Mouse (Mus musculus): ENCODE measurements at regions not wholly inside any gene's neighbourhood (a gene's known extent, or its start where the extent isn't known, plus 50 kb on each side); places are given as distances from the start of the nearest gene placed in this dataset.

- ATAC-seq = no peak
- Histone ChIP-seq H3K36me3 (ENCODE audit: control insufficient read depth, insufficient read depth) (no peaks in the 10 kb centered on the region), H3K9ac (ENCODE audit: low read depth, low read length) (no peak overlapping the region), H3K4me1 (replicated peaks; ENCODE audit: control insufficient read depth, insufficient read depth, low read length) (no peaks in the 10 kb centered on the region), H3K27ac (ENCODE audit: low read depth, low read length) (no peak overlapping the region), H3K4me2 (replicated peaks; ENCODE audit: low read depth) (no peak overlapping the region), H3K4me3 (ENCODE audit: low read depth, low read length) (no peak overlapping the region), H3K27me3 (replicated peaks; ENCODE audit: control insufficient read depth, insufficient read depth, low read length) (no peaks in the 10 kb centered on the region), H3K9me3 (ENCODE audit: control insufficient read depth) (no peaks in the 10 kb centered on the region)
- no peak for TF ChIP-seq CTCF (IDR thresholded peaks at IDR 0.05; ENCODE audit: low read depth)
- 87% methylated on average over 2 of the region's 2 CpGs for WGBS
These were observed 65.8 kb upstream of the Cecr2 start for GRCm38 (mm10) chr6:120600376-120600775.

GRCm38 (mm10) chr6:120598471-120598870, 67.4 kb upstream of the Hdhd5 start:
- H3K36me3 ChIP-seq (ENCODE audit: control insufficient read depth, insufficient read depth) = no peaks in the 10 kb centered on the region
- H3K27ac ChIP-seq (ENCODE audit: low read depth, low read length) = no peak overlapping the region
- WGBS = 54% methylated on average over 2 of the region's 2 CpGs
- no peak for ATAC-seq
- H3K4me2 ChIP-seq (replicated peaks; ENCODE audit: low read depth) = no peak overlapping the region
- TF ChIP-seq CTCF (IDR thresholded peaks at IDR 0.05; ENCODE audit: low read depth) = no peak
- no peak overlapping the region for H3K4me3 ChIP-seq (ENCODE audit: low read depth, low read length)
- H3K9me3 ChIP-seq (ENCODE audit: control insufficient read depth) = no peaks in the 10 kb centered on the region
- H3K9ac ChIP-seq (ENCODE audit: low read depth, low read length) = no peak overlapping the region
- no peaks in the 10 kb centered on the region for H3K27me3 ChIP-seq (replicated peaks; ENCODE audit: control insufficient read depth, insufficient read depth, low read length)
- no peaks in the 10 kb centered on the region for H3K4me1 ChIP-seq (replicated peaks; ENCODE audit: control insufficient read depth, insufficient read depth, low read length)

- Histone ChIP-seq H3K9ac (ENCODE audit: low read depth, low read length) (no peak overlapping the region), H3K36me3 (ENCODE audit: control insufficient read depth, insufficient read depth) (no peaks in the 10 kb centered on the region), H3K27ac (ENCODE audit: low read depth, low read length) (no peak overlapping the region), H3K27me3 (replicated peaks; ENCODE audit: control insufficient read depth, insufficient read depth, low read length) (no peaks in the 10 kb centered on the region), H3K9me3 (ENCODE audit: control insufficient read depth) (no peaks in the 10 kb centered on the region), H3K4me1 (replicated peaks; ENCODE audit: control insufficient read depth, insufficient read depth, low read length) (no peaks in the 10 kb centered on the region), H3K4me2 (replicated peaks; ENCODE audit: low read depth) (no peak overlapping the region), H3K4me3 (ENCODE audit: low read depth, low read length) (no peak overlapping the region)
- no peak for ATAC-seq
- 0 out of 2 replicates have a peak, but pooled peaks have one; percentile 9 for TF ChIP-seq CTCF (IDR thresholded peaks at IDR 0.05; ENCODE audit: low read depth)
- WGBS = 25% methylated on average over 3 of the region's 3 CpGs
These were observed 66.8 kb upstream of the Hdhd5 start for GRCm38 (mm10) chr6:120597887-120598286.

GRCm38 (mm10) chr6:120596717-120597116, 65.6 kb upstream of the Hdhd5 start:
- Histone ChIP-seq H3K9ac (ENCODE audit: low read depth, low read length) (no peak overlapping the region), H3K27ac (ENCODE audit: low read depth, low read length) (no peak overlapping the region), H3K4me2 (replicated peaks; ENCODE audit: low read depth) (no peak overlapping the region), H3K4me3 (ENCODE audit: low read depth, low read length) (no peak overlapping the region), H3K4me1 (replicated peaks; ENCODE audit: control insufficient read depth, insufficient read depth, low read length) (no peaks in the 10 kb centered on the region; the same call in 1 of the 2 replicates), H3K27me3 (replicated peaks; ENCODE audit: control insufficient read depth, insufficient read depth, low read length) (no peaks in the 10 kb centered on the region), H3K9me3 (ENCODE audit: control insufficient read depth) (no peaks in the 10 kb centered on the region), H3K36me3 (ENCODE audit: control insufficient read depth, insufficient read depth) (no peaks in the 10 kb centered on the region)
- no peak for ATAC-seq
- no peak for TF ChIP-seq CTCF (IDR thresholded peaks at IDR 0.05; ENCODE audit: low read depth)
- 87% methylated on average over 3 of the region's 3 CpGs for WGBS

- Histone ChIP-seq H3K9ac (ENCODE audit: low read depth, low read length) (no peak overlapping the region), H3K36me3 (ENCODE audit: control insufficient read depth, insufficient read depth) (no peaks in the 10 kb centered on the region), H3K9me3 (ENCODE audit: control insufficient read depth) (no peaks in the 10 kb centered on the region), H3K4me2 (replicated peaks; ENCODE audit: low read depth) (no peak overlapping the region), H3K4me3 (ENCODE audit: low read depth, low read length) (no peak overlapping the region), H3K27me3 (replicated peaks; ENCODE audit: control insufficient read depth, insufficient read depth, low read length) (no peaks in the 10 kb centered on the region), H3K4me1 (replicated peaks; ENCODE audit: control insufficient read depth, insufficient read depth, low read length) (no peaks in the 10 kb centered on the region; the same call in 1 of the 2 replicates), H3K27ac (ENCODE audit: low read depth, low read length) (no peak overlapping the region)
- no peak for ATAC-seq
- TF ChIP-seq CTCF (IDR thresholded peaks at IDR 0.05; ENCODE audit: low read depth) = no peak
- 93% methylated on average over 8 of the region's 8 CpGs for WGBS
These were observed 63.3 kb upstream of the Hdhd5 start for GRCm38 (mm10) chr6:120594463-120594862.

- 40% methylated on average over 7 of the region's 7 CpGs for WGBS
- no peak for ATAC-seq
- H3K36me3 ChIP-seq (ENCODE audit: control insufficient read depth, insufficient read depth) = no peaks in the 10 kb centered on the region
- no peak overlapping the region for H3K4me3 ChIP-seq (ENCODE audit: low read depth, low read length)
- TF ChIP-seq CTCF (IDR thresholded peaks at IDR 0.05; ENCODE audit: low read depth) = no peak
- no peaks in the 10 kb centered on the region for H3K9me3 ChIP-seq (ENCODE audit: control insufficient read depth)
- no peaks in the 10 kb centered on the region; the same call in 1 of the 2 replicates for H3K4me1 ChIP-seq (replicated peaks; ENCODE audit: control insufficient read depth, insufficient read depth, low read length)
- peak overlapping the region; percentile 37 for H3K4me2 ChIP-seq (replicated peaks; ENCODE audit: low read depth)
- no peak overlapping the region for H3K27ac ChIP-seq (ENCODE audit: low read depth, low read length)
- H3K9ac ChIP-seq (ENCODE audit: low read depth, low read length) = no peak overlapping the region
- no peaks in the 10 kb centered on the region for H3K27me3 ChIP-seq (replicated peaks; ENCODE audit: control insufficient read depth, insufficient read depth, low read length)
These were observed 61.6 kb upstream of the Hdhd5 start for GRCm38 (mm10) chr6:120592705-120593104.
